Comparison of ENCODE assay signal across 20 mouse cellular contexts in the genomic region with DNA sequence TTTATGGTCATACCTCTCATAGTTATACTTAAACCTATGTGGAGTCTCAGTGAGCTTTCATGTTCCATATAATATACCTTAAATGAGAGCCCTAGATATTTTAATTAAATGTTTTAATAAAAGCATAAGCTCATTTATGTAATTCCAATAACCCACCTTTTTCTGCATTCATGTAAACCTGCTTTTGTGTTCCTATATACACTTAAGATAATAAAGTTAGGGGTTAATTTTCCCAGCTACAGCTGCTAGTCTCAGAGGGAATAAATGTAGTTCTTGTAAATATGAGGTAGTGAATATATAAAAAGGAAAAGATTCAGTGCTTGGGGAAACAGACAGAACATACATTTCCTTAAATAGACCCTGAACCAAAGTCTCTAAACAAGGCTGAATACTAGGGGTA. TPM values are rescaled to one million over a fixed set of nuclear protein-coding genes. Genes with fewer than 3 reads are reported as not detected.
DNase-seq lines count a peak whose midpoint lies in the region; ATAC-seq and TF ChIP-seq lines count a peak whose summit lies in the region.
"Had no signal": no experiment of that assay in that cellular context is flagged by ENCODE, and none has a peak within 500 bp of the region (broad histone marks: within the 10 kb centered on the region; RNA-seq: fewer than 3 reads in every experiment).

A gene (plus strand): TSS at position 301 of the 400 bp plus-strand sequence.

- no peak within 1 kb of the TSS for H3K27ac ChIP-seq in lung, postnatal 0 days (ENCODE audit: low read length)

- no peaks in the 10 kb centered on the region for H3K27me3 ChIP-seq in lung, postnatal 0 days (replicated peaks; ENCODE audit: insufficient read depth, low read length)
- H3K27me3 ChIP-seq: CH12.LX, Patski had no signal

- H3K4me3 ChIP-seq in lung, postnatal 0 days (ENCODE audit: low read depth, low read length) = no peak within 1 kb of the TSS

- DNase-seq in lung, postnatal 0 days (ENCODE audit: low spot score) = peak; percentile 2
- DNase-seq in lung, postnatal 25 days (ENCODE audit: low spot score) = no peak
- DNase-seq: adrenal gland, adult 2 months; adrenal gland, adult 8-10 months; adrenal gland, postnatal 10 days; adrenal gland, postnatal 14 days; adrenal gland, postnatal 25 days; adrenal gland, postnatal 36 days; B cell, adult 2 months; cerebellum, adult 11 months; cerebellum, adult 11-12 months; cerebellum, adult 18-20 months; cerebellum, adult 2 months had no signal

- no peaks in the 10 kb centered on the region for H3K36me3 ChIP-seq in lung, postnatal 0 days (ENCODE audit: insufficient read depth, low read length)
- H3K36me3 ChIP-seq: G1E had no signal

- no peak within 1 kb of the TSS for H3K9ac ChIP-seq in lung, postnatal 0 days (replicated peaks; ENCODE audit: low read depth)

- no peak for TF ChIP-seq EP300 in lung, postnatal 0 days (IDR thresholded peaks at IDR 0.05)

- no peak for TF ChIP-seq CTCF in lung, postnatal 0 days (IDR thresholded peaks at IDR 0.05)

- ATAC-seq in lung, postnatal 0 days = no peak
- ATAC-seq: activated CD4-positive, CD25-positive, alpha-beta regulatory T cell, adult 4 months; CD4-positive, CD25-positive, alpha-beta regulatory T cell, adult 4 months; Patski had no signal

- H3K9me3 ChIP-seq in lung, postnatal 0 days (ENCODE audit: low read length) = no peaks in the 10 kb centered on the region
- H3K9me3 ChIP-seq: G1E had no signal

- no peak within 1 kb of the TSS for H3K4me2 ChIP-seq in lung, postnatal 0 days (replicated peaks; ENCODE audit: low read depth, low read length)

- no peaks in the 10 kb centered on the region for H3K4me1 ChIP-seq in lung, postnatal 0 days (ENCODE audit: insufficient read depth, low read depth, low read length)

RNA-seq across cellular contexts. Expression of the gene that starts here (rescaled TPM):
- not detected in 2 replicates for polyA plus RNA-seq in lung, postnatal 0 days (2015; fragmentation: Nextera tagmentation; extraction: Ambion mirVana)
- polyA plus RNA-seq: activated CD4-positive, CD25-positive, alpha-beta regulatory T cell, adult 4 months; adrenal gland, adult 2 months; brain, embryonic 14.5 days; C2C12; CD4-positive, CD25-positive, alpha-beta regulatory T cell, adult 4 months; cerebellum, adult 2 months; G1E; Patski had no signal

Comparison
In these comparisons a context has a peak if more than half of its experiments do, and no peak if none do; other contexts are left out.
1. Peak in DNase-seq in lung, postnatal 0 days; RNA of the gene not detected or under 1 TPM.